Mouse (Mus musculus) hindbrain, embryonic 13.5 days (tissue): ENCODE results near the gene Slc46a2. TPM values are rescaled to one million over a fixed set of nuclear protein-coding genes. Genes with fewer than 3 reads are reported as not detected.

Experiments
- ATAC-seq: fragments of 200-750 bp; cut with Nextera tagmentation; 2 replicates; pipeline ENCODE4 v1.8.0; 2017; ENCODE audit warnings: moderate TSS enrichment; ENCODE audit not compliant: low FRiP score
- H3K27ac ChIP-seq: fragments of 300-500 bp; sonication (generic); 2 replicates; pipeline ENCODE4 v1.5.1; 2015; ENCODE audit warnings: inconsistent platforms, mild to moderate bottlenecking, moderate library complexity
- H3K27me3 ChIP-seq: fragments of 300-500 bp; sonication (generic); 2 replicates; pipeline ENCODE4 v1.6.1; 2015; ENCODE audit warnings: mild to moderate bottlenecking, inconsistent platforms
- H3K36me3 ChIP-seq: fragments of 300-500 bp; sonication (generic); 2 replicates; pipeline ENCODE4 v1.6.1; 2015; ENCODE audit warnings: mild to moderate bottlenecking, inconsistent platforms
- H3K4me1 ChIP-seq: fragments of 300-500 bp; sonication (generic); replicated peaks from 2 replicates; pipeline ENCODE4 v1.6.1; 2015; ENCODE audit warnings: inconsistent platforms
- H3K4me2 ChIP-seq: fragments of 300-500 bp; sonication (generic); 2 replicates; pipeline ENCODE4 v1.6.1; 2015; ENCODE audit warnings: inconsistent platforms, mild to moderate bottlenecking, moderate library complexity
- H3K4me3 ChIP-seq: fragments of 300-500 bp; sonication (generic); 2 replicates; pipeline ENCODE4 v1.5.1; 2015; ENCODE audit warnings: mild to moderate bottlenecking, inconsistent platforms
- H3K9ac ChIP-seq: fragments of 300-500 bp; sonication (generic); 2 replicates; pipeline ENCODE4 v1.6.1; 2015; ENCODE audit warnings: mild to moderate bottlenecking, inconsistent platforms
- H3K9me3 ChIP-seq: fragments of 300-500 bp; sonication (generic); 2 replicates; pipeline ENCODE4 v1.6.1; 2016; ENCODE audit warnings: inconsistent platforms
- WGBS: fragments of 180-500 bp; shearing (Covaris S2); methylation state at CpG from one replicate; pipeline ENCODE4 v1.1.7; 2015; 5-methylcytosine and 5-hydroxymethylcytosine counted together
- polyA plus RNA-seq: library from polyadenylated mRNA; unstranded; fragments of >200 nt; fragmentation: Nextera tagmentation; extraction: Ambion mirVana; gene quantifications from 2 replicates; pipeline ENCODE4 v1.2.1, GENCODE M21; 2015

Gene Slc46a2
- polyA plus RNA-seq, 1 experiment from 2014 or later, result 0.08 TPM

DNA sequence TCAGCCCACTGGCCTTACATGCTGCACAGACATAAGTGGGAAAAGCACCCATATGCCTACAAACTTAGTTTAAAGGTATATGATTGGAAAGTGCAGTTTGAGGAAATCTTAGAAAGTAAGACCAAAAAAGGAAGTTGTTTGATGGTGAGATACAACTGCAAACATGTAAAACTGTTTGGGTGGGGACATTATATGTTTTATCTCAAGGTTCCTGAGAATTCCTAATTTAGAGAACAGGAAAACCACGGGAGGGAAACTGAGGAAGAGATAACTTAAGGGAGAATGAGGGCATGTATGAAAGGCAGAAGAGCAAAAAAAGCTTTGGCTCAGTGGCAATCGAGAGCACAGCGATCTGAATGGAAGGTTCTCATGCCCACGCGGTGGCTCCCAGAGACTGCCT lies 27.8 kb downstream of the Slc46a2 start:
- peaks cover 44% of the 10 kb centered on the region for H3K36me3 ChIP-seq
- H3K4me3 ChIP-seq, result no peak overlapping the region
- H3K4me1 ChIP-seq, result no peaks in the 10 kb centered on the region
- H3K27ac ChIP-seq, result no peak overlapping the region
- no peak overlapping the region for H3K4me2 ChIP-seq
- 86% methylated on average over 5 of the region's 5 CpGs for WGBS
- no peaks in the 10 kb centered on the region for H3K27me3 ChIP-seq
- no peak overlapping the region for H3K9ac ChIP-seq
- no peaks in the 10 kb centered on the region for H3K9me3 ChIP-seq
- no peak for ATAC-seq

DNA sequence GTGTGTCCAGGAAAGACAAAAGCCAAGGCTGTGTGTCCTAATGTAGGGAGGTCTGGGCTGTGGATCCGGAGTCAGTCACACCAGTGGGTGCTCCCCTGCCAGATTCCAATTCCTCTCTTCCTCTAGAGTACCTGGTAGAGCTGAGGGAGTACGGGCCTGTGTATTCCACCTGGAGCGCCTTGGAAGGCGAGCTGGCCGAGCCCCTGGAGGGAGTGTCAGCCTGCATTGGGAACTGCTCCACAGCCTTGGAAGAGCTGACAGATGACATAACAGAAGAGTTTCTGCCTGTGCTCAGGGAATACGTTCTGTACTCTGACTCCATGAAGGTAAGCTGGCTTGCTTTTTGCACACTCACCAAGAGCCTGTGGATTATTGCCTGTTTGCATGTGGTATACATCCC lies 28.6 kb downstream of the Slc46a2 start:
- H3K4me3 ChIP-seq, result no peak overlapping the region
- H3K9me3 ChIP-seq, result no peaks in the 10 kb centered on the region
- H3K36me3 ChIP-seq, result peaks cover 51% of the 10 kb centered on the region
- H3K4me1 ChIP-seq, result no peaks in the 10 kb centered on the region
- no peak overlapping the region for H3K4me2 ChIP-seq
- H3K9ac ChIP-seq, result no peak overlapping the region
- 95% methylated on average over 6 of the region's 6 CpGs for WGBS
- no peaks in the 10 kb centered on the region for H3K27me3 ChIP-seq
- no peak overlapping the region for H3K27ac ChIP-seq
- ATAC-seq, result no peak

DNA sequence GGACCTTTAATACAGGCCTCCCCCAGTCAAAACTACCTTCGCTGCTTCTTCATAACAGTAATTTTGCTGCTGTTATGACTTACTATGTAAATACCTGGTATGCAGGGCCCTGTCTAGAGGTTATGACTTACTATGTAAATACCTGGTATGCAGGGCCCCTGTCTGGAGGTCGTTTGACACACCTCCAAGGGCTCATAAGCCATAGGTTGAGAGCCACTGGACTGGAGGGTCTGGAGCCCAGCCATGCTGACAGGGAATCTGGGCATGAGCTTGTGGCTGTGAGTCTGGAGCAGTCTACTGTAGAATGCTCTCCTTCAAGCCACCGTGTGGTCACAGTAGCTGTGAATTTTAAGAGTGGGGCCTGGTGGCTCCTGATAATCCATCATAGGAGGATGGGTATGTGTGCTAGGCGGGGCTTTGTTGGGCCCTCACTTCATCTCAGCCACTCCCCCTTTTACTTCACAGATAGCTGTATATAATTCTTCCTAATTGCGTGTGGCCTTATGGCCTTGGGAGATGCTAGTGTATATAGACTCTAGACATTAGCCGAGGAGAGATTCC lies 30.6 kb downstream of the Slc46a2 start:
- no peak overlapping the region for H3K27ac ChIP-seq
- H3K4me1 ChIP-seq, result no peaks in the 10 kb centered on the region
- H3K9ac ChIP-seq, result no peak overlapping the region
- H3K27me3 ChIP-seq, result no peaks in the 10 kb centered on the region
- no peaks in the 10 kb centered on the region for H3K9me3 ChIP-seq
- H3K4me3 ChIP-seq, result no peak overlapping the region
- H3K36me3 ChIP-seq, result peaks cover 67% of the 10 kb centered on the region
- WGBS, result 91% methylated on average over 6 of the region's 6 CpGs
- no peak overlapping the region for H3K4me2 ChIP-seq
- ATAC-seq, result no peak

DNA sequence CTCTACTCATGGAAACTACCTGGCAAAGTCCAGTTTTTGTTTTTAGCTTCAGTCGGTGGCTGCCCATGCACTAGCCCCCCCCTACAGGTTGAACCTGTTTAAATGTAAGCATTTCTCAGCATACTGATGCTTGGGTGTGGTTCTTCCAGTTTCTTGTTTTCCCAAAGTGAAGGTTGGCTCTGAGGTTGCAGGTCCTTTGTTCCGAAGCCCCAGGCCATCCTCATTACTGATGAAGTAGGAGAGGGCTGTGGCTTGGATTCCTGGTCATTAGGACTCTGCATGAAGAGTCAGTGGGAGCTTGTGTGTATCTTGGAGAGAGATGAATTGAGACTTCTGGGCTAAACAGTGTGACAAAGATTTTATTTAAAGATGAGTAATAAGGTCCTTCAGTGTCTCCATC lies 33.6 kb downstream of the Slc46a2 start:
- ATAC-seq, result no peak
- no peak overlapping the region for H3K9ac ChIP-seq
- 97% methylated on average over 2 of the region's 2 CpGs for WGBS
- H3K27ac ChIP-seq, result no peak overlapping the region
- 0 out of 2 replicates have a peak, but pooled peaks cover 2% of the 10 kb centered on the region for H3K4me1 ChIP-seq
- H3K36me3 ChIP-seq, result peaks cover 55% of the 10 kb centered on the region
- no peaks in the 10 kb centered on the region for H3K27me3 ChIP-seq
- H3K4me2 ChIP-seq, result no peak overlapping the region
- no peak overlapping the region for H3K4me3 ChIP-seq
- H3K9me3 ChIP-seq, result no peaks in the 10 kb centered on the region

DNA sequence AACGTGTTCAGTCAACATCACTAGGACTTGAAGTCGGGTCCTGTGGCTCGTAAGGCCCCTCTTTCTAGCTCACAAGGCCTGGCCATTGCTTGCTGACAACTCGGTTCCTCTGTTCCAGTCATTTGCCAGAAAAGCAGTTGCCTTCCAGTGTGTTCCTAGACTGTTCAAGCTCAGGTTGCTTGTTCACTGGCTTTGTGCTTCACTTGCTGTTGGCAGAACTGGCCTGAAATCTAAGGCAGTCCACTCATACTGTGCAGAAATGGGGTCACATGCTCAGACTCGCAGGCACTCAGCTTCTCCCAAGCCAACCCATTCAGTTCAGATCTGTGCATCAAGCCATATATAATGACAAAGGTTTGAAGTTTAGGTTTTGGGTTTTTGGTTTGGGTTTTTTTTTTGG lies 34.1 kb downstream of the Slc46a2 start:
- ATAC-seq, result no peak
- H3K4me1 ChIP-seq, result 0 out of 2 replicates have a peak, but pooled peaks cover 2% of the 10 kb centered on the region
- no peak overlapping the region for H3K4me2 ChIP-seq
- no peak overlapping the region for H3K9ac ChIP-seq
- no peak overlapping the region for H3K4me3 ChIP-seq
- no peaks in the 10 kb centered on the region for H3K9me3 ChIP-seq
- 92% methylated on average over 5 of the region's 5 CpGs for WGBS
- no peaks in the 10 kb centered on the region for H3K27me3 ChIP-seq
- no peak overlapping the region for H3K27ac ChIP-seq
- H3K36me3 ChIP-seq, result peaks cover 52% of the 10 kb centered on the region

DNA sequence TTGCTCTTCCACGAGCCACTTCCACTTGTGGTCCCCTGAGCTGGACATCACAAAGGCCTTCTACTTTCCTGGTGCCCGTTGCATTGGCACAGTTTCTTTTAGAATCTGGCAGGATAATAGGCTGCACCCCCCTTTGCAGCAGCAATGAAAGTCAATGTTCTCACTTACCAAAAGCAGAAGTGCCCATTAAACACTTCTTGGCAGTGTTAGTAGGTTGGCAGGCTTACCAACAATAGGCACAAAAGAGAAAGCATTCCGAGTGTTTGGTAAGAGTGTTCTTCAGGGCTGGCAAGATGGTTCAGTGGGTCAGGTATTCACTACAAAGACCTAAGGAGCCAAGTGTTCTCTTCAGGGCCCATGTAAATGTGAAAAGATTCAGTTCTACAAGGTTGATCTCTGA lies 35.4 kb downstream of the Slc46a2 start:
- ATAC-seq, result no peak
- H3K27ac ChIP-seq, result no peak overlapping the region
- no peaks in the 10 kb centered on the region for H3K27me3 ChIP-seq
- no peak overlapping the region for H3K4me2 ChIP-seq
- no peak overlapping the region for H3K4me3 ChIP-seq
- no peak overlapping the region for H3K9ac ChIP-seq
- 0 out of 2 replicates have a peak, but pooled peaks cover 2% of the 10 kb centered on the region for H3K4me1 ChIP-seq
- H3K36me3 ChIP-seq, result peaks cover 40% of the 10 kb centered on the region
- 84% methylated on average over 3 of the region's 3 CpGs for WGBS
- H3K9me3 ChIP-seq, result no peaks in the 10 kb centered on the region

DNA sequence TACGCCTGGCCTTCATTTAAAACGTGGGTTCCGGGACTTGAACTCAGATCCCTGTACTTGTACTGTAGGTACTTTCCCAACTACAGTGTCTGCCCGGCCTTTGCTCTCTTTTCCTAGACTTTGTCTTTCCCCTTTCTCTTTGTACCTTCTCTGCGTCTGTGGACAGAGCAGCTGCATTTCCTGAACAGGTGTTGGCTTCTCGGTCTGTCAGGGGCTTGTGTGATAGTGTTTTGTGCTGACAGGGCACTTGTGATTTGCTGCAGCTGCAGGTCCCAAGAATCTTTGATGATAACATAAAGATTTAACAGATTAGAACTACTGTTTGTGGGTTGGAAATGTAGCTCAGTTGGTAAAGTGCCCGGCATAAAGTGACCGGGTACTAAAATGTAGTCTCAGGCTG lies 36.3 kb downstream of the Slc46a2 start:
- 94% methylated on average over 8 of the region's 8 CpGs for WGBS
- Histone ChIP-seq H3K4me1 (peaks cover 2% of the 10 kb centered on the region; the same call in 1 of the 2 replicates), H3K4me2 (no peak overlapping the region), H3K4me3 (no peak overlapping the region), H3K27me3 (no peaks in the 10 kb centered on the region), H3K27ac (no peak overlapping the region), H3K36me3 (peaks cover 40% of the 10 kb centered on the region), H3K9me3 (no peaks in the 10 kb centered on the region), H3K9ac (no peak overlapping the region)
- no peak for ATAC-seq

DNA sequence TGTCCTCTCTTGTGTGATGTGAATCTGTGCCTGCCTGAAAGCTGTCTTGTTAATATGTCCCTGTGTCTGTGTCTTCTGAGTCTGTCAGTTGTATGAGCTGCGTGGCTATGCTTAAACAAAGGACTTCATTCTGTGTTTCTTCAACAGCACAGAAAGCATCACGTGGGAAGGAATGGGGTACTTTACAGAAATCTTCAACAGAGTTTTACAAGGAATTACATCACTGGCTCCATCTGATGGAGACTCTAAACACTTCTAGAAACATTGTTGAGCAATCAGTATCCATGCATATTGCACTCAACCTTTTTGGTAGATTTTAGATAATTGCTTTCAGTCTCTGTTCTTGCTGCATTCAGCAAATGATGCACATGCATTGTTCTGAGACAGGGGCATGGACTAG lies 37.8 kb downstream of the Slc46a2 start:
- WGBS, result 48% methylated on average over 2 of the region's 2 CpGs
- no peak for ATAC-seq

DNA sequence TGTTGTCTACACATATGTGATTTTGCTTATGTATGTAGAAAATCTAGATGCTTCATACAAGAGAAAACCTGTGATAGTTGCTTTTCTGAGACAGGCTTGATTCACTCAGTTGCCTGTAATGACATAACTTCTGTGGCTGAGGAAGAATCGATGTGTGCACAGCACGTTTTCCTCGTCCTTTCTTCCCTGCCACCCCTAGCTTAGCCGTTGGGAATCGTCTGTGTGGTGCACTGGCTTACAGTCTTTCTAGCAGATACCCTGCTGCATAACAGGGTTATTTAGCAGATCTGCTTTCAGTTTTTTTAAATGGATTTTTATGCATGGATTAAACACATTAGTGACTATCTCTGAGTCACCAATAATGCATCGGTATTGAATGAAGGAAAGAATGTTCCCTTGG lies 38.3 kb downstream of the Slc46a2 start:
- H3K36me3 ChIP-seq, result peaks cover 25% of the 10 kb centered on the region
- no peak overlapping the region for H3K4me3 ChIP-seq
- ATAC-seq, result no peak
- peak overlapping the region; percentile 48; the same call in 1 of the 2 replicates for H3K27ac ChIP-seq
- H3K9me3 ChIP-seq, result no peaks in the 10 kb centered on the region
- WGBS, result 71% methylated on average over 6 of the region's 6 CpGs
- peaks cover 2% of the 10 kb centered on the region; the same call in 1 of the 2 replicates for H3K4me1 ChIP-seq
- no peaks in the 10 kb centered on the region for H3K27me3 ChIP-seq
- H3K9ac ChIP-seq, result no peak overlapping the region
- no peak overlapping the region for H3K4me2 ChIP-seq

More for the DNA sequence above, 37.8 kb downstream of the Slc46a2 start:
- H3K4me3 ChIP-seq, result no peak overlapping the region
- H3K9me3 ChIP-seq, result no peaks in the 10 kb centered on the region
- no peak overlapping the region for H3K4me2 ChIP-seq
- peaks cover 29% of the 10 kb centered on the region for H3K36me3 ChIP-seq
- no peaks in the 10 kb centered on the region for H3K27me3 ChIP-seq
- peaks cover 2% of the 10 kb centered on the region; the same call in 1 of the 2 replicates for H3K4me1 ChIP-seq
- H3K27ac ChIP-seq, result peak overlapping the region; percentile 48; the same call in 1 of the 2 replicates
- no peak overlapping the region for H3K9ac ChIP-seq

DNA sequence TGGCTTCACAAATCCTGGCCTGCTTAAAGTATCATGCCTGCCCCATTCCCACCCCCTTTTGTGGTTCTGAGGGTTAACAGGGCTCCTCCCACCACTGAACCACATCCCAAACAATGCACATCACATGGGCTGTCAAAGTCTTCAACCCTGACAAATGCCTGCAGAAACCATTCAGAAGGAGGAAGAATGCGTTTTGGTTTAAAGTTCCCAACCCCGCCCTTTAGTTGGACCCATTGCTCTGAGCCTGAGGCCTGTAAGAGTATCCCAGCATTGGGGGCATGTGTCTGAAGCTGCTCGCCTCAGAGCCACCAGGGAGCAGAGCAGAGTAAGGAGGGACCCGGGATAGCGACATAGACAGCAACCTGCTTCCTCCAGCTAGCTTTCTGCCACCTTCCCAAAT lies 41.0 kb downstream of the Slc46a2 start:
- H3K9me3 ChIP-seq, result no peaks in the 10 kb centered on the region
- no peak overlapping the region for H3K27ac ChIP-seq
- no peak for ATAC-seq
- H3K4me1 ChIP-seq, result peaks cover 5% of the 10 kb centered on the region; the same call in 1 of the 2 replicates
- H3K4me2 ChIP-seq, result no peak overlapping the region
- peaks cover 3% of the 10 kb centered on the region; the same call in 1 of the 2 replicates for H3K36me3 ChIP-seq
- 30% methylated on average over 5 of the region's 5 CpGs for WGBS
- H3K9ac ChIP-seq, result no peak overlapping the region
- no peak overlapping the region for H3K4me3 ChIP-seq
- no peaks in the 10 kb centered on the region for H3K27me3 ChIP-seq

DNA sequence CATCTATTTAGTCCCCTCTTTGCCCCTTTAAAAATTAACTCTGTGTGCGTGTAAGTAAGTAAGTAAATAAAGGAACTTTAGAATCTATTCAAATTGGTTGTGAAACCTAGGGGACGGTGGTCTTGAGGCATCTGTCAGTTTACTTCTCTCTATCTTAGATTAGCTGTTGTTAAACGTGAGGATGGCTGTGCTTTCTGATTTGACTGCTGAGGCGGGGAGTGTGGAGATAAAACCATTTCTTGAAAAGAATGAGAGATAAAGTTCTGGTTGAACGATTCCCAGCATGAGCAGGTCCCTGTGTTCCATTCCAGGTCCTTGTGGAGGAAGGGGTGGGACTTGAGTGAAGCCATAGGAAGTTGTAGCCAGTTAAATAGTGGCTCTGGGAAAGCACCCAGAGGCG lies 41.6 kb downstream of the Slc46a2 start:
- ATAC-seq, result no peak
- Histone ChIP-seq H3K4me1 (peaks cover 5% of the 10 kb centered on the region; the same call in 1 of the 2 replicates), H3K4me3 (no peak overlapping the region), H3K9ac (no peak overlapping the region), H3K36me3 (peaks cover 3% of the 10 kb centered on the region; the same call in 1 of the 2 replicates), H3K27ac (no peak overlapping the region), H3K27me3 (no peaks in the 10 kb centered on the region), H3K4me2 (no peak overlapping the region), H3K9me3 (no peaks in the 10 kb centered on the region)
- WGBS, result 28% methylated on average over 6 of the region's 6 CpGs

DNA sequence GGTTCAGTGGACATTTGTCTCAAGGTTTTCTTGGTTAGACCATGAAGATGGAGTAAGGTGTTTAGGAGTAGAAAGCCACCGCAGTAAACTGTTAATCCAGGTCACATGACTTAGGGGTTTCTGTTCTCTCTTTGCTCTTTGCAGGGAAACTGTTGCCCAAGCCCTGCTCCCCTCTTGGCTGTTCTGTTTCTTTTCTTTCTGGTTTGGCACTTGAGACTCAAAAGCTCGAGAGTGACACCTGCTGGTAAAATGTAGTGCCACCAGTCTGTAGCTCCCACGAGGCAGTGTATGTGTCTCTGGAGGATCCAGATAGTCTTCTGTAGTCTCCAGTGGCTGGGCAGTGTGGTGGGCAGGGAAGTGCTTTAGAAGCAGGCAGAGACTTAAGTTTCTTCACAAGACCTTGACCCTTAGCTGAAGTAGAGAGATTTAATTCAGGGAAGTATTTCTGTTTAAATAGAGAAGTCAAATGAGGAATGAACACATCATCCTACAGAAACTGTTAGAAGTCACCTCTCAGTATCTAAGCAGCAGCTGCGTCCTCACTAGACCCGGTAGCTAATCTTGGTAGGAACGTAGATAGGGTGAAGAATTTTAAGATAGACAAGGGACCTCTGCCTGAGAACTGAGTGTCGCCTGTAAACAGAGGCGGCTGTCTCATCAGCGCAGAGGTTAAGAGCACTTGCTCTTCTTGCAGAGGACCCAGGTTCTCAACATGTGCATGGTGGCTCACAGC lies 43.8 kb downstream of the Slc46a2 start:
- Histone ChIP-seq H3K27ac (no peak overlapping the region), H3K4me3 (no peak overlapping the region), H3K4me2 (no peak overlapping the region), H3K4me1 (peaks cover 3% of the 10 kb centered on the region; the same call in 1 of the 2 replicates), H3K9ac (no peak overlapping the region), H3K9me3 (no peaks in the 10 kb centered on the region), H3K27me3 (no peaks in the 10 kb centered on the region), H3K36me3 (peaks cover 3% of the 10 kb centered on the region; the same call in 1 of the 2 replicates)
- WGBS, result 61% methylated on average over 9 of the region's 9 CpGs
- ATAC-seq, result peak; percentile 52

DNA sequence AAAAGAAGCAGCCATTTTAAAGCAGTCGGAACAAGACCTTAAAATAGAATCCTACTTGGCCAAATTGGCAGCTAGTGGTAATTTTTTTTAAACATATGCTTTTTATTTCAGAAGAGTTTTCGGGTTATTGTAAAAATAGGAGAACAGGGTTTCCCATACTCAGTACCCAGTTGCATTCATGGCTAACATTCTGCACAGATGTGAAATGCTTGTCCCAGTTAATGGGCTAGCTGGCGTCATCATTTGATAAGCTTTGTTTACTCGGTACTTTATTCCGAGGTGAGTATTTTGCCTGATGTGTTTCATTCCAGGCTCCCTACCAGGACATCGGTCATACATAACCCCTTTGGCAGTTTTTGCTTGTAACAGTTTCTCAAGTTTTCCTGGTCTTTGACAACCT lies 44.4 kb downstream of the Slc46a2 start:
- no peaks in the 10 kb centered on the region for H3K9me3 ChIP-seq
- no peak overlapping the region for H3K4me3 ChIP-seq
- WGBS, result 85% methylated on average over 6 of the region's 6 CpGs
- peaks cover 3% of the 10 kb centered on the region; the same call in 1 of the 2 replicates for H3K4me1 ChIP-seq
- no peak overlapping the region for H3K4me2 ChIP-seq
- no peak overlapping the region for H3K27ac ChIP-seq
- H3K27me3 ChIP-seq, result no peaks in the 10 kb centered on the region
- ATAC-seq, result no peak
- H3K36me3 ChIP-seq, result peaks cover 3% of the 10 kb centered on the region; the same call in 1 of the 2 replicates
- no peak overlapping the region for H3K9ac ChIP-seq
